10 mouse cellular contexts compared by ENCODE assay signal in genomic region chr5:33144025-33144424, GRCm38 (mm10). TPM values are rescaled to one million over a fixed set of nuclear protein-coding genes. Genes with fewer than 3 reads are reported as not detected.
DNase-seq lines count a peak whose midpoint lies in the region; ATAC-seq and TF ChIP-seq lines count a peak whose summit lies in the region.
"Had no signal": no experiment of that assay in that cellular context is flagged by ENCODE, and none has a peak within 500 bp of the region (broad histone marks: within the 10 kb centered on the region; RNA-seq: fewer than 3 reads in every experiment).

No protein-coding gene starts in this region.

- no peak overlapping the region for H3ac ChIP-seq in C2C12 (ENCODE audit: control insufficient read depth, insufficient read length, low read depth)

- peak; percentile 28 for DNase-seq in hindbrain, embryonic 14.5 days (ENCODE audit: low spot score)
- DNase-seq in WW6 (ENCODE audit: low read depth, low spot score) = peak; percentile 36
- peak; percentile 58 for DNase-seq in naive thymus-derived CD4-positive, alpha-beta T cell, adult 2 months (ENCODE audit: low read depth)
- DNase-seq in gastrocnemius, postnatal 4 days (ENCODE audit: low spot score in 2 of 2) = no peak
- no peak for DNase-seq in cerebellum, adult 18-20 months

- H3K27me3 ChIP-seq in hindbrain, embryonic 14.5 days (ENCODE audit: control insufficient read depth, insufficient read depth, low read length) = no peaks in the 10 kb centered on the region
- H3K27me3 ChIP-seq in hindbrain, embryonic 16.5 days (replicated peaks; ENCODE audit: control insufficient read depth, insufficient read depth, low read length) = no peaks in the 10 kb centered on the region
- peaks cover 51% of the 10 kb centered on the region for H3K27me3 ChIP-seq in C2C12 (ENCODE audit: control insufficient read depth, insufficient read depth, insufficient read length)

- no peaks in the 10 kb centered on the region for H3K79me2 ChIP-seq in C2C12 (ENCODE audit: control insufficient read depth, insufficient read depth)

- no peak for TF ChIP-seq POLR2A in embryonic fibroblast, embryonic 13.5 days (IDR thresholded peaks at IDR 0.05; ENCODE audit: low read depth, low read length)

- peak; percentile 4 for TF ChIP-seq CTCF in C2C12 (IDR thresholded peaks at IDR 0.05; ENCODE audit: control insufficient read depth, insufficient read depth, insufficient read length)
- TF ChIP-seq CTCF in embryonic fibroblast, embryonic 13.5 days (IDR thresholded peaks at IDR 0.05; ENCODE audit: borderline replicate concordance, insufficient read depth, low read length) = peak; percentile 31; the same call in 1 of the 2 replicates

- WGBS in hindbrain, embryonic 14.5 days = 49% methylated on average over 5 of the region's 5 CpGs
- 51% methylated on average over 5 of the region's 5 CpGs for WGBS in hindbrain, embryonic 16.5 days

- H3K27ac ChIP-seq in hindbrain, embryonic 14.5 days = no peak overlapping the region
- no peak overlapping the region for H3K27ac ChIP-seq in hindbrain, embryonic 16.5 days (ENCODE audit: low read depth, low read length)
- no peak overlapping the region for H3K27ac ChIP-seq in embryonic fibroblast, embryonic 13.5 days (ENCODE audit: insufficient read depth, low read length)

- no peak for ATAC-seq in hindbrain, embryonic 14.5 days (ENCODE audit: low FRiP score)
- ATAC-seq in hindbrain, embryonic 16.5 days = no peak

- no peaks in the 10 kb centered on the region for H3K79me3 ChIP-seq in C2C12 (ENCODE audit: low read depth)

- no peaks in the 10 kb centered on the region for H3K9me3 ChIP-seq in hindbrain, embryonic 14.5 days (ENCODE audit: control insufficient read depth, low read length)
- H3K9me3 ChIP-seq in hindbrain, embryonic 16.5 days (ENCODE audit: control insufficient read depth, low read length) = no peaks in the 10 kb centered on the region
- H3K9me3 ChIP-seq: megakaryocyte, embryonic 14.5 days had no signal

- no peak overlapping the region for H3K4me2 ChIP-seq in hindbrain, embryonic 14.5 days (replicated peaks)
- no peak overlapping the region for H3K4me2 ChIP-seq in hindbrain, embryonic 16.5 days (ENCODE audit: low read length)

- no peak overlapping the region for H3K9ac ChIP-seq in hindbrain, embryonic 14.5 days
- H3K9ac ChIP-seq in hindbrain, embryonic 16.5 days (ENCODE audit: low read depth, low read length) = no peak overlapping the region

- no peaks in the 10 kb centered on the region for H3K4me1 ChIP-seq in hindbrain, embryonic 14.5 days (replicated peaks; ENCODE audit: control insufficient read depth, insufficient read depth, low read length)
- no peaks in the 10 kb centered on the region for H3K4me1 ChIP-seq in hindbrain, embryonic 16.5 days (ENCODE audit: control insufficient read depth, insufficient read depth, low read depth, low read length)
- H3K4me1 ChIP-seq in embryonic fibroblast, embryonic 13.5 days (ENCODE audit: control insufficient read depth, insufficient read depth, low read length) = no peaks in the 10 kb centered on the region

- H3K36me3 ChIP-seq in hindbrain, embryonic 14.5 days (replicated peaks; ENCODE audit: control insufficient read depth, insufficient read depth) = no peaks in the 10 kb centered on the region
- H3K36me3 ChIP-seq in hindbrain, embryonic 16.5 days (ENCODE audit: control insufficient read depth, insufficient read depth, low read length) = no peaks in the 10 kb centered on the region
- H3K36me3 ChIP-seq in C2C12 (ENCODE audit: control insufficient read depth, insufficient read depth) = no peaks in the 10 kb centered on the region

- H3K4me3 ChIP-seq in hindbrain, embryonic 14.5 days (replicated peaks; ENCODE audit: low read length) = no peak overlapping the region
- no peak overlapping the region for H3K4me3 ChIP-seq in hindbrain, embryonic 16.5 days (ENCODE audit: low read length)
- H3K4me3 ChIP-seq in C2C12 (ENCODE audit: insufficient read depth, poor library complexity, severe bottlenecking) = no peak overlapping the region
- H3K4me3 ChIP-seq in embryonic fibroblast, embryonic 13.5 days (ENCODE audit: insufficient read depth, low read length) = no peak overlapping the region
- H3K4me3 ChIP-seq: erythroblast, embryonic 14.5 days; megakaryocyte, embryonic 14.5 days had no signal

TF ChIP-seq in C2C12, 6 proteins besides CTCF, POLR2A, EP300 and RAD21:
- no peak for TF ChIP-seq CEBPB (IDR thresholded peaks at IDR 0.05; ENCODE audit: low read depth)
- no peak for TF ChIP-seq USF1 (IDR thresholded peaks at IDR 0.05; ENCODE audit: low read depth)
- TF ChIP-seq MYOG (IDR thresholded peaks at IDR 0.05; ENCODE audit: control insufficient read depth, extremely low read depth, insufficient read length) = no peak
- TF ChIP-seq MYOD1 (IDR thresholded peaks at IDR 0.05; ENCODE audit: control insufficient read depth, insufficient read length, low read depth) = no peak
- no peak for TF ChIP-seq MAX (IDR thresholded peaks at IDR 0.05)
- no peak for TF ChIP-seq FOSL1 (IDR thresholded peaks at IDR 0.05; ENCODE audit: insufficient read depth, low read length, poor library complexity, severe bottlenecking)

RNA-seq across cellular contexts. Expression of gene Slc5a1, which starts 40.0 kb away (rescaled TPM):
- 0.04 and 0.13 TPM in 2 replicates for polyA plus RNA-seq in hindbrain, embryonic 14.5 days (2014; fragmentation: Nextera tagmentation; extraction: Ambion mirVana)
- 0.37 and 0.48 TPM in 2 replicates for polyA plus RNA-seq in hindbrain, embryonic 16.5 days (2015; fragmentation: Nextera tagmentation; extraction: Ambion mirVana)
- 0.01 TPM for polyA plus RNA-seq in C2C12 (2012; fragmentation: generic; extraction: Trizol)
- polyA plus RNA-seq in embryonic fibroblast, embryonic 13.5 days (2011; ENCODE audit: insufficient read length, low read depth, missing spikeins) = not detected in 2 replicates
- not detected for total RNA-seq in gastrocnemius, postnatal 4 days (2021)
- polyA plus RNA-seq: erythroblast, embryonic 14.5 days had no signal

Comparison
In these comparisons a context has a peak if more than half of its experiments do, and no peak if none do; other contexts are left out.
1. DNase-seq: peak in hindbrain, embryonic 14.5 days (single experiment), WW6 (single experiment) and naive thymus-derived CD4-positive, alpha-beta T cell, adult 2 months (single experiment); none in gastrocnemius, postnatal 4 days (0 of 2) and cerebellum, adult 18-20 months (0 of 2).